Mouse (Mus musculus) hematopoietic stem cell, adult 5-6 weeks (primary cell): Measurements from ENCODE around the gene Myh10. TPM values are rescaled to one million over a fixed set of nuclear protein-coding genes. Genes with fewer than 3 reads are reported as not detected.
A peak's percentile ranks its signal among the peaks of the same experiment; 100 is the strongest.

Experiments
- ATAC-seq, 2 experiments: fragments of 125-278 bp in 1 of 2; replicated peaks in 1 of 2; 2 replicates each; pipeline ENCODE4 v1.8.0; 2016 to 2017; ENCODE audit warnings: inconsistent platforms in 2 of 2, mild to moderate bottlenecking in 2 of 2, moderate number of reproducible peaks in 2 of 2, low read depth in 1 of 2, moderate TSS enrichment in 1 of 2; ENCODE audit not compliant: low FRiP score in 2 of 2, poor library complexity in 2 of 2, severe bottlenecking in 2 of 2, insufficient read depth in 1 of 2, low TSS enrichment in 1 of 2
- total RNA-seq: library from RNA; stranded (forward); fragments of 172-1452, 232-1000 nt; gene quantifications from 2 replicates; pipeline ENCODE4 v1.2.3, GENCODE M21; 2017

Myh10 gene
- total RNA-seq, 1 experiment from 2014 or later: 7.9 TPM

GRCm38 (mm10) chr11:68769770-68770510, 78.6 kb downstream of the Myh10 start:
- 0 out of 4 replicates have a peak, but pooled peaks of 1 of the 2 experiments have one; percentile 32 for ATAC-seq

- ATAC-seq: no peak
Measured at GRCm38 (mm10) chr11:68776147-68776655, 84.8 kb downstream of the Myh10 start.

- no peak for ATAC-seq
Measured at GRCm38 (mm10) chr11:68777933-68778332, 86.6 kb downstream of the Myh10 start.

- no peak for ATAC-seq
Measured at GRCm38 (mm10) chr11:68778855-68779254, 87.5 kb downstream of the Myh10 start.

- no peak for ATAC-seq
Measured at GRCm38 (mm10) chr11:68779735-68780465, 88.5 kb downstream of the Myh10 start.

GRCm38 (mm10) chr11:68780466-68781114, 89.2 kb downstream of the Myh10 start:
- ATAC-seq: no peak

- no peak for ATAC-seq
Measured at GRCm38 (mm10) chr11:68782336-68782735, 91.0 kb downstream of the Myh10 start.

GRCm38 (mm10) chr11:68785813-68786212, 94.5 kb downstream of the Myh10 start:
- no peak for ATAC-seq

- ATAC-seq: no peak
Measured at GRCm38 (mm10) chr11:68787222-68787621, 95.9 kb downstream of the Myh10 start.

GRCm38 (mm10) chr11:68790720-68791119, 99.4 kb downstream of the Myh10 start:
- no peak for ATAC-seq

GRCm38 (mm10) chr11:68791794-68792193, 100.4 kb downstream of the Myh10 start:
- no peak for ATAC-seq

- ATAC-seq: no peak
Measured at GRCm38 (mm10) chr11:68798258-68798657, 106.9 kb downstream of the Myh10 start.

GRCm38 (mm10) chr11:68805148-68805547, 113.8 kb downstream of the Myh10 start:
- ATAC-seq: no peak

GRCm38 (mm10) chr11:68807787-68808186, 116.4 kb downstream of the Myh10 start:
- peak in 1 of 2 experiments; percentile 57; a peak in 1 of 4 replicates for ATAC-seq

GRCm38 (mm10) chr11:68811881-68812577, 120.7 kb downstream of the Myh10 start:
- ATAC-seq: no peak

- no peak for ATAC-seq
Measured at GRCm38 (mm10) chr11:68818416-68818815, 127.1 kb downstream of the Myh10 start.

GRCm38 (mm10) chr11:68819226-68819805, 128.0 kb downstream of the Myh10 start:
- ATAC-seq: no peak
